Mouse (Mus musculus) spleen, adult 2 months (tissue): ENCODE measurements around the gene Htt.

Experiments
- CTCF ChIP-seq: fragments of 200-500 bp; IDR thresholded peaks from 2 replicates; pipeline ENCODE4 v1.5.1; 2011; ENCODE audit warnings: mild to moderate bottlenecking, inconsistent platforms; ENCODE audit not compliant: insufficient read depth, insufficient read length, insufficient replicate concordance; ENCODE audit errors: extremely low read depth
- POLR2A ChIP-seq: fragments of 200-500 bp; IDR thresholded peaks from 2 replicates; pipeline ENCODE4 v1.6.1; 2011; ENCODE audit warnings: low read depth, low read length, inconsistent platforms

DNA sequence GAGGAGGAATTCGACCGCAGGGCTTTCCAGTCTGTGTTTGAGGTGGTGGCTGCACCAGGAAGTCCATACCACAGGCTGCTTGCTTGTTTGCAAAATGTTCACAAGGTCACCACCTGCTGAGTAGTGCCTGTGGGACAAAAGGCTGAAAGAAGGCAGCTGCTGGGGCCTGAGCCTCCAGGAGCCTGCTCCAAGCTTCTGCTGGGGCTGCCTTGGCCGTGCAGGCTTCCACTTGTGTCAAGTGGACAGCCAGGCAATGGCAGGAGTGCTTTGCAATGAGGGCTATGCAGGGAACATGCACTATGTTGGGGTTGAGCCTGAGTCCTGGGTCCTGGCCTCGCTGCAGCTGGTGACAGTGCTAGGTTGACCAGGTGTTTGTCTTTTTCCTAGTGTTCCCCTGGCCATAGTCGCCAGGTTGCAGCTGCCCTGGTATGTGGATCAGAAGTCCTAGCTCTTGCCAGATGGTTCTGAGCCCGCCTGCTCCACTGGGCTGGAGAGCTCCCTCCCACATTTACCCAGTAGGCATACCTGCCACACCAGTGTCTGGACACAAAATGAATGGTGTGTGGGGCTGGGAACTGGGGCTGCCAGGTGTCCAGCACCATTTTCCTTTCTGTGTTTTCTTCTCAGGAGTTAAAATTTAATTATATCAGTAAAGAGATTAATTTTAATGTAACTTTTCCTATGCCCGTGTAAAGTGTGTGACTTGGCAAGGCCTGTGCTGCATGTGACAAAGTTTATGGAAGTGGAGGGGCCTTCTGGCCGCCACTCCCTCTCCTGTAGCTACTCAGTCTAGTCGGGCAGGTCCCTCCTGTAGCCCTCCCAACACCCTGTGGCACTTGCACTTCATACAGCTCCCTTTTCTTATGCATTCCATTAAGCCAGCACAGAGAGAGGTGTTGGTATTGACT is 147.4 kb downstream of the Htt start:
- no peak for TF ChIP-seq CTCF
- no peak for TF ChIP-seq POLR2A
